Mouse (Mus musculus): Measurements from ENCODE around the gene Thsd4. TPM values are rescaled to one million over a fixed set of nuclear protein-coding genes. Genes with fewer than 3 reads are reported as not detected.

The Thsd4 gene
- total and polyA plus RNA-seq, 2 experiments from 2014 or later = 4.8 to 45.0 TPM

DNA sequence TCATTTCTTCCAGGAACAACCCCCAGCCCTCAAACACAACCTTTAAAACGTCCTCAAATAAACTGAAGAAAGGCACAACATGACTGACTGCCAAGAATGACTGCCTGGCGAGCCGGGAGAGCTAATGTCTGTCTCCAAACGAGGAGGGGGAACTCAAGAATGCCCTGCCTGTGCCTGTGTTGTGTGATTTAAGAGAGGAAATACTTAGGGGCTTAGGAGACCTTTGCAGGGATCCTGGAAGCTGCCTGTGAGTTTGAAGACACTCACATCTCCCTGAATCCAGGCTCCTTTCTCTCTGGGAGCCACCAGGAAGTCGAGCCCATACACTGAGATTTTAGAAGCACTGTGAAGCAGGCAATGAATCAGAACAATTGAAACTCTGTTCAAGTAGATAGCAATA lies 361.0 kb downstream of the Thsd4 start:
- Histone ChIP-seq H3K36me3 (replicated peaks; ENCODE audit: control insufficient read depth, insufficient read depth, low read length) (no peaks in the 10 kb centered on the region), H3K9me3 (replicated peaks; ENCODE audit: control insufficient read depth, low read length) (no peaks in the 10 kb centered on the region), H3K27me3 (ENCODE audit: control insufficient read depth, insufficient read depth, low read length) (no peaks in the 10 kb centered on the region), H3K27ac (ENCODE audit: low read depth) (no peak overlapping the region), H3K4me3 (ENCODE audit: low read depth, low read length) (no peak overlapping the region), H3K4me1 (ENCODE audit: control insufficient read depth, insufficient read depth) (no peaks in the 10 kb centered on the region), H3K9ac (replicated peaks; ENCODE audit: low read depth, low read length) (no peak overlapping the region), H3K4me2 (ENCODE audit: low read depth, low read length) (no peak overlapping the region)
- 32% methylated on average over 5 of the region's 5 CpGs for WGBS
- DNase-seq (ENCODE audit: low spot score) (no peak), ATAC-seq (ENCODE audit: insufficient read depth, low read depth) (no peak)
- TF ChIP-seq EP300 (IDR thresholded peaks at IDR 0.05; ENCODE audit: low read depth) (no peak), CTCF (IDR thresholded peaks at IDR 0.05; ENCODE audit: low read depth) (no peak)

DNA sequence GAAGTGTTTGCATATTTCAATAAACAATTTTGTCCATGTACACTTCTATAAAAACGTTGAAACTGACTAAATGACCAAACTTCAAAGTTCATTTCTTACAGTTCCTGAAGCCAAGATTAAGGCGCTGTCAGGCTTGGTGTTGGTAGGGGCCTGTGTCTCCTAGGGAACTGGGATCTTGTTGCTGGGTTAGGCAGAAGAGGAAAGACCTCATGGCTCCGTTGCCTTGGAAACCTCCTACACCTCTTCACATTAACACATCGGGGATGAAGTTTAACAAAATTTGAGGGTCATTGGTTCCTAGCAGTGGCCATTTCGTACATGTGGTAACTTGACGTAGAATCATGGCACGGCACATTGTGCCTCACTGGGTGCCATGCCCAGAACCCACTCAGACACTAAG lies 361.7 kb downstream of the Thsd4 start:
- 84% methylated on average over 7 of the region's 7 CpGs for WGBS

DNA sequence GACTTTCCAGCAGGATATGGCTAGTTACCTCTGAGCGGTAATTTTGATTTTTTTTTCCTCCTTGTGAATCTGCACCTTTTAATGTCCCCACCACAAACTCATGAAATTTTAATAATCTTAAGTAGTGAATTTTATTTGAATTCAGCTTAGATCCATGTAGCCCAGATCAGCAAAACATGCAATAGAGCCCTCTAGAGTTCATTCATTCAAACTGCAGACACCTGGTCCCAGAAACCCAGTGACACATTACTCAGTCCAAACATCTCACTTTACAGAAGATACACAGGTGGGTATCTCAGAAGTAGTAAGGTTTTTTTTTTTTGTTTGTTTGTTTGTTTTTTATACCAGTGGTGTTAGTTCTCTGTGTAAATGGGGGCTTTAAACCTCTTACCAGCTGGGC lies 368.9 kb downstream of the Thsd4 start:
- no peak for TF ChIP-seq CTCF (IDR thresholded peaks at IDR 0.05; ENCODE audit: low read depth)
- TF ChIP-seq EP300 (IDR thresholded peaks at IDR 0.05; ENCODE audit: low read depth) = no peak
- WGBS = 92% methylated on average over 1 of the region's 1 CpGs
- no peak overlapping the region for H3K4me3 ChIP-seq (ENCODE audit: low read depth, low read length)
- no peaks in the 10 kb centered on the region for H3K27me3 ChIP-seq (ENCODE audit: control insufficient read depth, insufficient read depth, low read length)
- H3K4me1 ChIP-seq (ENCODE audit: control insufficient read depth, insufficient read depth) = no peaks in the 10 kb centered on the region
- DNase-seq (ENCODE audit: low spot score) = no peak
- no peak overlapping the region for H3K4me2 ChIP-seq (ENCODE audit: low read depth, low read length)
- ATAC-seq (ENCODE audit: insufficient read depth, low read depth) = no peak
- no peak overlapping the region for H3K27ac ChIP-seq (ENCODE audit: low read depth)
- no peaks in the 10 kb centered on the region for H3K9me3 ChIP-seq (replicated peaks; ENCODE audit: control insufficient read depth, low read length)
- H3K36me3 ChIP-seq (replicated peaks; ENCODE audit: control insufficient read depth, insufficient read depth, low read length) = no peaks in the 10 kb centered on the region
- no peak overlapping the region for H3K9ac ChIP-seq (replicated peaks; ENCODE audit: low read depth, low read length)

More for the DNA sequence above, 361.7 kb downstream of the Thsd4 start:
- Histone ChIP-seq H3K9me3 (replicated peaks; ENCODE audit: control insufficient read depth, low read length) (no peaks in the 10 kb centered on the region), H3K27ac (ENCODE audit: low read depth) (no peak overlapping the region), H3K36me3 (replicated peaks; ENCODE audit: control insufficient read depth, insufficient read depth, low read length) (no peaks in the 10 kb centered on the region), H3K9ac (replicated peaks; ENCODE audit: low read depth, low read length) (no peak overlapping the region), H3K4me2 (ENCODE audit: low read depth, low read length) (no peak overlapping the region), H3K27me3 (ENCODE audit: control insufficient read depth, insufficient read depth, low read length) (no peaks in the 10 kb centered on the region), H3K4me1 (ENCODE audit: control insufficient read depth, insufficient read depth) (no peaks in the 10 kb centered on the region), H3K4me3 (ENCODE audit: low read depth, low read length) (no peak overlapping the region)
- TF ChIP-seq EP300 (IDR thresholded peaks at IDR 0.05; ENCODE audit: low read depth) (no peak), CTCF (IDR thresholded peaks at IDR 0.05; ENCODE audit: low read depth) (no peak)
- ATAC-seq (ENCODE audit: insufficient read depth, low read depth) (no peak), DNase-seq (ENCODE audit: low spot score) (no peak)

DNA sequence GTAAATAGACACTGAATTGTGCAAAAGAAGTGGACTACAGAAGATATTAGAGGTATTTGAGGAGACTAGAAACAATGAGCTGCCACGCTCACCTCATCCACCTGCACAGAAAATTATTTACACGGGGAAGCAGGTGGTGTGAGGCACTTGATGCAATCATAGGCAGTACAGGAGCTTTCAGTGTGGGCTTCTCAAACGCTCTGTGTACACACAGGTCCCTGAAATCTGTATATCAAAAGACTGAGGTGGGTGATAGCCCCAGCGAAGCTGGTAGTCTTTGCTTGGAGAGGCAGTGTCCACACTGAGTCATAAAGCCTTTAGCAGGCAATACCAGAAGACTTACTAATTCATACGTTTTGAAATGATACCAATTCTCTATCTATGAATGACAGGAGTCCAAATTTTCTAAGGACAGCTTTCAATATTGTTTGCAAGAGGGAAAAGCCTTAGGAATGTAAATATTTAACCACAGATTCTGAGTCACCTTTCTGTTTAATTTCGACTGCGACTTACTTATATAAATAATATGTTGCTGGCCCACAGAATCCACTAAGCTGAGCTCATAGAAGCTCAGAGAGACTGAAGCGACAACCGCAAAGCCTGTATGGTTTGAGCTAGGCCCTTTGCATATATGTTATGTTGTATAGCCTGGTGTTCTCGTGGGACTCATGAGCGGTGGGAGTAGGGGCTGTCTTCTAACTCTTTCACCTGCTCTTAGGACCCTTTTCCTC lies 369.8 kb downstream of the Thsd4 start:
- no peak overlapping the region for H3K27ac ChIP-seq (ENCODE audit: low read depth)
- no peak overlapping the region for H3K4me3 ChIP-seq (ENCODE audit: low read depth, low read length)
- no peak overlapping the region for H3K4me2 ChIP-seq (ENCODE audit: low read depth, low read length)
- no peaks in the 10 kb centered on the region for H3K9me3 ChIP-seq (replicated peaks; ENCODE audit: control insufficient read depth, low read length)
- H3K9ac ChIP-seq (replicated peaks; ENCODE audit: low read depth, low read length) = no peak overlapping the region
- H3K36me3 ChIP-seq (replicated peaks; ENCODE audit: control insufficient read depth, insufficient read depth, low read length) = no peaks in the 10 kb centered on the region
- WGBS = 89% methylated on average over 11 of the region's 11 CpGs
- H3K27me3 ChIP-seq (ENCODE audit: control insufficient read depth, insufficient read depth, low read length) = no peaks in the 10 kb centered on the region
- H3K4me1 ChIP-seq (ENCODE audit: control insufficient read depth, insufficient read depth) = no peaks in the 10 kb centered on the region
- TF ChIP-seq CTCF (IDR thresholded peaks at IDR 0.05; ENCODE audit: low read depth) (no peak), EP300 (IDR thresholded peaks at IDR 0.05; ENCODE audit: low read depth) (no peak)
- DNase-seq (ENCODE audit: low spot score) = no peak
- ATAC-seq (ENCODE audit: insufficient read depth, low read depth) = no peak

DNA sequence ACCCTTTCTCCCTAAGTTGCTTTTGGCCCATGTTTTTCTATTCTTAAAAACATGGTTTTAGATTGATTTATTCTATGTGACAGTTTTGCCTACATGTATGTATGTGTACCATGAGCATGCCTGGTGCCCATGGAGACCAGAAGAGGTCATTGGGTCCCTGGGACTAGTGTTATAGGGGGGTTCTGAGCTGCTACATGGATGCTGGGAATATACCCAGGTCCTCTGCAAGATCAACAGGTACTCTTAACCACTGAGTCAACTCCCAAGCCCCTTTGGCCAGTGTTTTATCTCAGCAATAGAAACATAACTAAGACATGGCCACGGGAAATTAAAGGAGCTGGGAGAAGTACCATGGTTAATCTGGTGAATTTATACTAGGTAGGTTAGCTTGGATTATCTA lies 371.3 kb downstream of the Thsd4 start:
- Histone ChIP-seq H3K27ac (ENCODE audit: low read depth) (no peak overlapping the region), H3K36me3 (replicated peaks; ENCODE audit: control insufficient read depth, insufficient read depth, low read length) (no peaks in the 10 kb centered on the region), H3K4me3 (ENCODE audit: low read depth, low read length) (no peak overlapping the region), H3K9ac (replicated peaks; ENCODE audit: low read depth, low read length) (no peak overlapping the region), H3K27me3 (ENCODE audit: control insufficient read depth, insufficient read depth, low read length) (no peaks in the 10 kb centered on the region), H3K9me3 (replicated peaks; ENCODE audit: control insufficient read depth, low read length) (no peaks in the 10 kb centered on the region), H3K4me2 (ENCODE audit: low read depth, low read length) (no peak overlapping the region), H3K4me1 (ENCODE audit: control insufficient read depth, insufficient read depth) (no peaks in the 10 kb centered on the region)
- ATAC-seq (ENCODE audit: insufficient read depth, low read depth) (no peak), DNase-seq (ENCODE audit: low spot score) (no peak)
- 85% methylated on average over 1 of the region's 1 CpGs for WGBS
- TF ChIP-seq CTCF (IDR thresholded peaks at IDR 0.05; ENCODE audit: low read depth) (no peak), EP300 (IDR thresholded peaks at IDR 0.05; ENCODE audit: low read depth) (no peak)

DNA sequence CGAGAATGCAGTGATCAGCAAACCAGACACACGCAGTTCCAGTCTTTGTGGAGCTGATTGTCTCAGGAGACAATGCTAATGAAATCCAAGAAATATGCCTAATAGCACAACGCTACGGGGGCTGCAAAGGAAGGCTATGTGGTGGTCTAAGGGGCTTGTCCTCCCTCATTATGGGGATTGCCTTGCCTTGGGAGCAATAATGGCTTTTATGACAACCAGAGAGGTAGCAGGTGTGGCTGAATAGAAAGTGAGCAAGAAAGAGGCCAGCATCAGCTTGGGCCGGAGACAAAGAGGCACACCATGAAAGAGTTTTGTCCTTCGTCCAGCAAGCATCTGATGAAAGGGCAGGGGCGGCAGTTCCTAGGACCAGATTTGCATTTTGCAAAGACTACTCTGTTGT lies 372.9 kb downstream of the Thsd4 start:
- no peak for TF ChIP-seq CTCF (IDR thresholded peaks at IDR 0.05; ENCODE audit: low read depth)
- no peak for TF ChIP-seq EP300 (IDR thresholded peaks at IDR 0.05; ENCODE audit: low read depth)
- Histone ChIP-seq H3K4me2 (ENCODE audit: low read depth, low read length) (no peak overlapping the region), H3K27me3 (ENCODE audit: control insufficient read depth, insufficient read depth, low read length) (no peaks in the 10 kb centered on the region), H3K9me3 (replicated peaks; ENCODE audit: control insufficient read depth, low read length) (no peaks in the 10 kb centered on the region), H3K4me3 (ENCODE audit: low read depth, low read length) (no peak overlapping the region), H3K36me3 (replicated peaks; ENCODE audit: control insufficient read depth, insufficient read depth, low read length) (no peaks in the 10 kb centered on the region), H3K27ac (ENCODE audit: low read depth) (no peak overlapping the region), H3K4me1 (ENCODE audit: control insufficient read depth, insufficient read depth) (no peaks in the 10 kb centered on the region), H3K9ac (replicated peaks; ENCODE audit: low read depth, low read length) (no peak overlapping the region)
- no peak for ATAC-seq (ENCODE audit: insufficient read depth, low read depth)
- no peak for DNase-seq (ENCODE audit: low spot score)
- WGBS = 87% methylated on average over 7 of the region's 7 CpGs
